Mouse (Mus musculus) adrenal gland, postnatal 36 days (tissue): Measurements from ENCODE around the gene Hnrnph1. TPM values are rescaled to one million over a fixed set of nuclear protein-coding genes. Genes with fewer than 3 reads are reported as not detected.
A peak's percentile ranks its signal among the peaks of the same experiment; 100 is the strongest.

ENCODE experiments used
- DNase-seq, 2 experiments: peaks; one replicate each; pipeline ENCODE4 v3.0.0; 2021; ENCODE audit warnings: mixed read lengths in 1 of 2
- total RNA-seq, 2 experiments: library from RNA; stranded (reverse); gene quantifications; 2 replicates each; pipeline ENCODE4 v1.2.3; 2021

The Hnrnph1 gene
- total RNA-seq, 2 experiments from 2014 or later, result 212 to 305 TPM

DNA sequence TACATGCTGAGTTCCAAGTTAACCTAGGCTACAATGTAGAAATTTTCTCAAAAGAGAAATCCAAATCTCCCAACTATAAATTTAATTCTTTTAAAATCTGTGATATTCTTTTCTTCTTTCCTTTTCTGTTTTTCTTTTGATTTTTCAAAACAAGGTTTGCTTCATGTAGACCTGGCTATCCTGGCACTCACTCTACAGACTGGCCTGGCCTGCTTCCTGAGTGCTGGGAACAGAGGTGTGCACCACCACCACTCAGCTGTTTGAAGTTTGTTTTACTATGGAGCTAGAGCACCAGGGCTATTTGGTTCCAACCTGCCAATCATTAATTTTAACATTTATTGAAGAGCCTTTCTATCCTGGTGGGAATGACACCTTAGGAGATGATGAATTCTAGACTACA is 3.7 kb upstream of the Hnrnph1 start:
- DNase-seq, result no peak

DNA sequence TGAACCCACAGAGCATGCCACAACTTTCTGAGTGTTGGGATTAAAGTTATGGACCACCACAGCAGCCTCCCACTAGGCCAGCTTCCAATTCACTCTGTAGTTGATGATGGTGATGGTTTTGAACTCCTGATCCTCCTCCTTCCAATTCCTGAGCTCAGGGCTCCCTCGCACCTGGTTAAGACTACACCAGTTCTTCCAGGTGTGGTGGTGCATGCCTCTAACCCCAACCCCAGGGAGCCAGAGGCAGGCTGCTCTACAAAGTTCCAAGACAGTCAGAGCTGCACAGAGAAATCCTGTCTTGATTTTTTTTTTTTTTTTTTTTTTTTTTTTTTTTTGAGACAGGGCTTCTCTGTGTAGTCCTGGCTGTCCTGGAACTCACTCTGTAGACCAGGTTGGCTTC is 3.2 kb upstream of the Hnrnph1 start:
- DNase-seq, result no peak

DNA sequence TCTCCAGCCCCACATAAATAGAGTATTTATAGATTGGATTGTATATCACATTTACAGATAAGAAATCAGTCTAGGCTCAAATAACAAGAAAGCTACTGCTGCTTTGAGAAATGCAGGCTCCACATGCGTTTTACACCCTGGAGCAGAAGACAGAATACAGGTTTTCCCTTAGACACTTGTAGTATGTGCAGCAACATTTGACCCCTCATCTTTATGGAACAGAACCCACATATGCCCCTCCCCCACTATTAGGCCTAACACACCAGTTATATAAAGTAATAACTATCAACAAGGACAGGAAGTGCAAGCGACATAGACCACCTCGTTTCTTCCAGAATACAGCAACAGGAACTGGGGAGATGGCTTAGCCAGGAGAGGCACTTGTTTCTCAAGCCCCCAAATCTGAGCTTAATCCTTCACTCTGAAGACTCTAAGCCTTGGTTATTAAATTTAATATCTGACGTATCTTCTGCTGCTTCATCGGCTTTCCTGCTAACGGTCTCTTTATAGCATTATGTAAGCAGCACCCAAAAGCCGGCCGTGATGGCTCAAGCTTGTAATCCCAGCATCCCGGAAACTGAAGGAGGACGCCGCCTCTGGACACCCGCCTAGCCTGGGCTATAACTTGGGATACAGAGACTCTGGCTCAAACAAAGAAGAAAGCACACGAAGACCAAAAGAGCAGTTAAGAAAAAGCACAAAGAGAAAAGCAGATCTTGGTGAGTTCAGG is 2.3 kb upstream of the Hnrnph1 start:
- no peak for DNase-seq

DNA sequence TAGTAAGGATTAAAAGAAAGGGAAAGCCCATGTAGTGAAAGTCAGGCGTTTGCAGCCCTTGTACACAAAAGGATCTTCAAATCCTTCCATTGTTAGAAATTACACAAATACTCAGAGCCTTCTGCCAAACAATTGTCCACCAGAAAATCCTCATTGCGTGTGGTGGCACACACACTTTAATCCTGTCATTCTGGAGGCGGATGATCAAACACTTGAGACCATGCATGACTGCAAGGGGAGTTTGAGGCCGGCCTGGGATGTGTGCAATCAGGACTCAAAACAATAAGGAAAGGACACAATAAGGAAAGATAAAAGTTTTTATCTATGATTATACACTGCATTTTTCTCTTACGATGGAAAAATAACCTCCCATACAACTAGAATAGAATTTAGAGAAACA is 1.4 kb upstream of the Hnrnph1 start:
- no peak for DNase-seq

DNA sequence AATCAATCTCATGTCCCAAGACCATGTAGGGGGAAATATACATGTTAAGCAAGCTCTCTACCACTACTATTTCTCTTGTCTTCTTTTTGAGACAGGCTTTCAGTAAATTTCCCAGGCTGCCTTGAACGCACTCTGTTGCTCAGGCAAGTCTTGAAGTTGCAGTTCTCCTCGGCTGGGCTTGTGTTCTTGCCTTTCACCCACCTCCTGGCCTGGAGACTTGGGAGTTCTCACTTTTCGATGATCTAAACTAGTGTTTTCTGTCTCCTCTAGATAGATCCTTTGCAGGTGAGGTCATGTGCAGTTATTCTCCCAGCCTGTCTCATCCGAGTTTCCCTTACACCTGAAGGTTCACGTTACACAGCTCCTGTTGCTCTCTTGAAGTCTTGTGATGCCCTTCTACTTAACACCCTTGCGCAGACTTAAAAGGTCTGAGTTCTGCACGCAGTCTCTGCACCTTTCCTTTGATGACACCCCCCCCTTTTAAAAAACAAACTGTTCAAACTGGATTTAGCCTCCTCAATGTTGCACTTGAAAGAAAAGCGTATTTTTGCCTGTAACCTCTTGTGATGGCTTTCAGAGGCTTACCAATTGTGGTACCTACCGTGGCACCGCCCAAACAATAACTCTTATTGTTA is 517 bp upstream of the Hnrnph1 start:
- DNase-seq, result no peak

DNA sequence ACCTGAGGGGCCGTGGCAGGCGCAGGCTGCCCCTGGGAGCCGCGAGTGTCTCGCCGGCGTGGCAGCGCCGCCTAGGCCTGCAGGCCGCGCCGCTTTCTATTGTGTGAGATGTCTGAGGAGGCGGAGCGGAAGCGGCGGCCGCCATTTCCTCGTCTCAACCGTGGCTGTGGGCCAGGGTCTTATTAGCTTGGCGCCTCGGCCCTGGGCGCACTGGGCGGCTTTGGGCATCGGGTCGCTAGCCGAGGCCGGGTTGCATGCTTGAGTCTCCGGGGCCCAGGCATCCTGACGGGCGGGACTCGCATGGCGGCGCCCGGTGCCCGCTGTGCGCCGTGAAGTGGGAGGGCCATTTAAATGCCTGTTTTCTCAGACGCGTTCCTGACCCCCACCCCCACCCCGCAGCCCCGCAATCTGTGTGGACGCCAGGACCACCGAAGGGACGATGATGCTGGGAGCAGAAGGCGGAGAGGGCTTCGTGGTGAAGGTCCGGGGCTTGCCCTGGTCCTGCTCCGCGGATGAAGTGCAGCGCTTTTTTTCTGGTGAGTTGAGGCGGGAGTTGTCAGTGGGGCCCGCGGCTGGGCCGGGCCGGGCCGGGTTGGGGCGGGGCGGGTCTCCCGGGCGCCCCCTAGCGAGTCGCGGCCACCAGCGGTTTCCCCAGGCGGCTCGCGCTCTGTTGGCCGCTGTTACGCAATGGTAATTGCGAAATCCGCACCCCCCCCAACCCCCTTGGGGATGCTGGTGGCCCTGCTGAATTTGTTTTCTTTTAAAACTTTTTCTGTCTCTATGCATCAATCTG is 1.3 kb downstream of the Hnrnph1 start:
- peak; percentile 90 to 95 for DNase-seq

DNA sequence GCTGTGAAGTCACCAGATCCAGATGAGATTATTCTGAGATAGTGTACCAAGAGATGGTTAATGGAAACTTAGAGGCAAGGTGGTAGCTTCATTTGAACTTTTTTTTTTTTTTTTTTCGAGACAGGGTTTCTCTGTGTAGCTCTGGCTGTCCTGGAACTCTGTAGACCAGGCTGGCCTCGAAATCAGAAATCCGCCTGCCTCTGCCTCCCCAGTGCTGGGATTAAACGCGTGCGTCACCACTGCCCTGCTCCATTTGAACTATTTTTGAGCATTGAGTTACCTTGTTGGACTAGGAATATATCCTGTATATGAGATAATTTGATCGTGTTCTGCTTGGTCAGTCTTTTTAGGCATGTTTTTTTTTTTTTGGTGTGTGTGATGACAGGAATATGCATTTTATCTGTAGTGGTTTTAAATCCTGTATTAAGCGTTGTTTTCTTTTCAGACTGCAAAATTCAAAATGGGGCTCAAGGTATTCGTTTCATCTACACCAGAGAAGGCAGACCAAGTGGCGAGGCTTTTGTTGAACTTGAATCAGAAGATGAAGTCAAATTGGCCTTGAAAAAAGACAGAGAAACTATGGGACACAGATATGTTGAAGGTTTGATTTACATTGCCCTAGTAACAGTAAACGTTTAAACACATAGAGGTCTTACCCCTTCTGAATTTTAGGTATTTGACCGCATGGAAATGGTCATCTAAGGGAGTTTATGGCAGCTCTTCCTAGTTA is 2.4 kb downstream of the Hnrnph1 start:
- DNase-seq, result no peak

DNA sequence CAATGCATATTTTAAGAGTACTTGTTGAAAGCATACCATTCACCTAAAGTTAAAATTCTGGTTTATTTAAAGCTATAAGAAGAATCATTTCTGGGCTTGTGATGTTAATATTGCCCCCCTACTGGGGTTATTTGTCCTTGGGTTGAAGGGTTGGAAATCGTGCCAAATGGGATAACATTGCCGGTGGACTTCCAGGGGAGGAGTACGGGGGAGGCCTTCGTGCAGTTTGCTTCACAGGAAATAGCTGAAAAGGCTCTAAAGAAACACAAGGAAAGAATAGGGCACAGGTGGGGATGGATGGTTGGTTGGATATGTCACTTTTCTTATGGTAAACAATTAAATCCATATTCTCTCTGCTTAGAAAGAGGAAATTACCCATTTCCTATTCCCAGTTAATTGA is 4.5 kb downstream of the Hnrnph1 start:
- no peak for DNase-seq

DNA sequence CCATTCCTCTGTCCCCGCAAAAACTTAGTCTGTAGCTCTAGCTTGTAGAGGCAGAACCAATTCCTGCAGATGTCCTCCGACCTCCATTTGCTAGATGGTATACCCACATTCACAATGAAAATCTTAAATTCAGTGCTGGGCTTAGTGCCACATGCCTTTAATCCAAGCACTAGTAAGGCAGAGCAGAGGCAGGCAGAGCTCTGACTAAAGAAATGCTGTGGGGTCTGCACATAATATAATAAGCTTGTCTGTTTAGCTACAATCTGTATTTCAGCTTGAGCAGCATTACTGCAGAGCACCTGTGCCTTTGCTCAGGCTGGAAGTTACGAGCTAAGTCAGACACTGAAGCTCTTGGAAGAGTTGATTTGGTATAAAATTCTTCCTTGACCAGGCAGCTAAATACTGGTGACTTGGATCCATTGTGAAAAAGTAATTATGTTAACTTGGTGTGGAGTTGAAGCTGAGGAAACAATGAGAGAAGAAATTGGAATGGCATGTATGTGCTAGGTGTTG is 10.4 kb downstream of the Hnrnph1 start:
- no peak for DNase-seq

DNA sequence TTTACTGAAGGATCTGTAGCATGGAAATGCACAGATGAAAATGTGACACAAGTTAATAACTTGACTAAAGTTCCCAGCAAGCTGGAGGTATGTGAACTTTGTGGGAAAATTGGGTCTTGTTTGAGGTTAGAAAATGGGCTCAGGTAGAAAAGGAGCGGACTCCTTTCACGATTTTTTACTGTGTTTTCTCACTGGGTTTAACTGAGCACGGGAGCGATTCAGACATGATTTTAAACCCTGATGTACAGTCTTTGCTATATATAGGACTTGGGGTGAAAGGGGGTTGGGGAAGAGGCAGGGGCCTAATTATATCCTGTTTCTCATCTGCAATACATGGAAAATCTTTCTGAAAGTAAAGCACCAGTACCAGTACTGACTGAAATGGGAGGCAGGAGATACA is 10.9 kb downstream of the Hnrnph1 start:
- no peak for DNase-seq

DNA sequence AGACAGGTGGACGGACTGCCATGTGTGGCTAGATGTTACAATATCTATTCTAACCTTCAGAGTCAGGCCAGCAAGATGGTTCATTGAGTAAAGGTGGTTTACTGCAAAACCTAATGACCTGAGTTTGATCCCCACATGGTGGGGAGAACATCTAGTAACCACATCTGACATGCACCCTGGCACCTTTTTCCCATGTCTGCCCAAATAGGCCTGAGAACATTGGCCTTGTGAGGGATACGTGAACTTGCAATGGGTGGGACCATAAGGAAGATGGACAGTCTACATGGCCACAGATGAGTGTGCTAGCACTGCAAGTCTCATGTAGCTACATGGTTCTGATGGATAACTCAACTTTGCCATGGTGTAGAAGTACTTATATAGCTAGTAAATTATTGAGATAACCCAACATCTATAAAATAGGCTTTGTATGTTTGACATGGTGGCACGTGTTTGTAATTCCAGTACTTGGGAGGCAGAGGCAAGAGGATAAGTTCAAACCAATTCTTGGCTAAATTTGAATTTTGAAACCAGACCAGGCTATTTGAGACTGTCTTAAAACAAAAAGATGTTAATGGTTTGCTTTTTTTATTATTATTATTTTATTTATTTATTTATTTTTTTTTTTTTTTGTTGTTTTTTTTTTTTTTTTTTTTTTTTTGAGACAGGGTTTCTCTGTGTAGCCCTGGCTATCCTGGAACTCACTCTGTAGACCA is 11.6 kb downstream of the Hnrnph1 start:
- no peak for DNase-seq

DNA sequence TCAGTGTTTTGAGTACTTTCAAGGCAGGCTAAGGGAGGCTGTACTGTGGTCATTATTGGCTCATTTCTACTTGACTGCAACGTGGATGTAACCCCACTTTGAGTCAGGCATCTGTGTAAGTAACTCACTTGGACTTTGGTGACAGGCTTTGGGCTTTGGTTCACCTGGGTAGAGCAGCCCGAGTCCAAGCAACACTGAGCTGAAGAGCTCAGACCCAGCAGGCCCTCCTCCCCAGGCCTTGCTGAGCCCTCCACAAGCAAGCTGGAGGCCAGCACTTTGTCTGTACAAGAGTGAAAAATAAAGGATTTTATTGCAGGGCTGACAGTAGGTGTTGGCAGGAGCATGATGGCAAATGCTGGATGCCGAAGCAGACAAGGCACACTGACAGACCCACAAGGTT is 12.2 kb downstream of the Hnrnph1 start:
- DNase-seq, result no peak

DNA sequence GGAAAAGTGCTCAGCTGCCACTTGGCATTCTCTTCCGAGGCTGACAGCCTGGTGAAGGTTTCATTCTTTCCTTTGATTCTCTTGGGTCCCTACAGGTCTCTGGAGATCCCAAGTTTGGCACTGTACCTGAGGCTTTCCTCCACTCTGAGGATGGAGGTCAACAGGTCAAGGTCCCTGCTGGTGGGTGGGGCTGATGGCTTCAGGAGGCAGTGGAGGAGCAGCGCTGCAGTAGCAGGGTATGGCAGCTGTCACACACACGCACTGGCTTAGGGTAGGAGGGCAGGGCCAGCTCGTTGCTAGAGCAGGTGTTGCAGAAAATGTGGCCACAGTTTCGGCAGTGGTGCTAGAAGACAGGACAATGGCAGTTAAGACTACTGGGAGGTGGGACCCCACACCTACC is 12.8 kb downstream of the Hnrnph1 start:
- no peak for DNase-seq

DNA sequence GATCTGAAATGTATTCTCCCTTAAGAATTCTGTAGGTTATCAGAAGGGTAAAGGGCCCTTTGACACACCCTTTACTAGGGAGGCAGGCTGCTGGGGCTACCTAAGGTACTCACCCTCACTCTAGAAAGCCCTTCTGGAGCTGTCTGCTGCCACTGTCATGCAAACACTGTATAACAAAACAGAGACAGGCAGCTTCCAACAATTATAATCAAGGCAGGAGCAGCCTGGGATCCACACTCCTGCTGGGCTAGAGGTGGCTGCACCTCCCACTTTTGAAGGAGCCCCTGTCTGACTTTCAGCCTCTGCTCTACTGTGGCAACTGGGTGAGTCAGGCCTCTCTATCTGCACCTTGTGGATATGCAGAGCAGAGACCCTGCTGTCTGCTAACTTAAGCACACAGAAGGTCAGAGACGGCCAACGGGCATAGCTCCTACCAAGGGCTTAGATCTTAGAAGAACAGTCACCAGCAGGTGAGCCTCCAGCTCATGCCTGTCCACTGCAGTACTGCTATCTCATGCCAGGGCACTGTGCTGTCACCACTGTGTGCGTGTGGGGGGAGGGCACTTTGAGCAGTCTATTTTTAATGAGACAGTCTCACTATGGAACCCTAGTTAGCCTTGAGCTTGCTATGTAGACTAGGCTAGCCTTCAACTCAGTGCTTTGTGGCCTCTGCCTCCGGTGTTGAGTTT is 14.6 kb downstream of the Hnrnph1 start:
- DNase-seq, result no peak

DNA sequence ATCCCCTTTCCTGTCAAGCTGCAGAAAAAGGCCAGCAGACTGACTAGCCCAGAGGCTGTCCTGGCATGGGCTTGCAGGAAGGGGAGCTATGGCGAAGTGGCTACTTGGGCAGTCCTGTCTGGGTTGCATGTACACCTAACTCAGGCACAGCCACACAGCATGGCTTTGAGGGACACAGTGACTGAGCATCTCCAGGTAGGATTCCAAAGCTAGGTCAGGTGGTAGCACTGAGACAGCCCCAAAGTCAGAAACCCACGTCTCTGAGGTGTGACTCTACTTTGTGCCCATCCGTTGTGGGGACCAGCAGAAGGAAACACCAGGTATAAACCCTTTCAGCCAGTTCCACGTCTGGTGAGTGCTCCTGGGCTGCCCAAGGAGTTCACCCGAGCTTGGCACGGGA is 16.5 kb downstream of the Hnrnph1 start:
- DNase-seq, result no peak

DNA sequence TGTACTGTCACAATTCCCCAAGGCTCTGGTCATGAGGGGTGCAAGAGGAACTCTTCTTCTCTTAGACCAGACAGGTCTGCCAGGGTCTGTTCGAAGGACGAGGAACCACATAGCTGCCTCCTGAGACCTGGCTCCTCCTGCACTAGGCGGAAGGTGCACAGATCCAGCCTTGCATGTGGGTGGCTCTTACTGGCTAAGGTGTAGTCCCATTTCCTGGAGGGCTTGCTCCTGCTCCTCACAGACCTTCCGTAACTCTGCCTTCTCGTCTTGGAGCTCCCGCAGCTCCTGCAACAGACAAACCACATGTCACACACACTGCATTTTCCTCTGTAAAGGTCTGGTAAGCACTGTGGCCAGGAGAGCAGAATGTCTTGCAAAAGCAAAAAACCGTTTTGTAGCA is 17.9 kb downstream of the Hnrnph1 start:
- no peak for DNase-seq

DNA sequence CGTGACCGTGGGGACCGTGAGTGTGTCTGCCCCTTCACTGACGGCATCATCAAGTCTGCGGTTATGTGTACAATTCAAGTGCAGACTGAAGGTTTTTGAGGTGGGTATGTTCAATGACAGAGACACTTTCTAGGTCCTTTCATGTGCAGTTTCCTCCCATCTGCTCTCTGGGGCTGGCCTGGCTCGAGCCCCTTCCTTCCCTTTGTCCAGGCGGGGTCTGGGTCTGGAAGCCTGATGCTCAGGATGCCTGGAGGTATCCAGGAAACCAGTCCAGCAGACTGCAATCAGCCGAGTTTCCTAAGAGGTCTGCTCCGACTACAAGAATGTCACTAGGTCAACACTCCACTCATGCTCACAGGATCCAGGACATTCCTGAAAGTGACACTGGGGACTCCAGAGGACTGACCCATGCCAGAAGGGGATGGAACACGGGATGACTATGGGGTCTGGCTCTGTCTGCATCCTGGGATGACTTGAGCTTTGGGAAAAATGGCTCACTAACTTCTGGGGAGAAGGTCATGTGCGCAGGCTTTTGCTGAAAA is 20.0 kb downstream of the Hnrnph1 start:
- DNase-seq, result no peak

DNA sequence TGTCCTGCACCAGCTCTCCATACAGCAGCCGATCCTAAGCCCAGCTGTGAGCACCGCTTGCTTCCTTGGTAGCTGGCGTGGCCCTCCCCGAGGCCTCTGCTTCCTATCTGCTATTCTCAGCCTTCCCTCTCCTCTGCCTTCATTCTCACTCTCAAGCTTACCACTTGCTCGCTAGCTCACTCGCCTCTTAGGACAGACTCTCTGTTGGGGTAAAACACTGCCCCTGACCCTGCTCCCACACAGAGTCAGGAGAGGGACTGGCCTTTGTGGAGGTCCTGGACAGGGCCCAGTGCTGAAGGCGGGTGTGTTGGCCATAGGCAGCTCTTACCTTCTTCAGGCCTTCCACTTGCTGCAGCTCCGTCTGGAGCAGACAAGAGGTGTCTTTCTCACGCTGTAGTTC is 20.5 kb downstream of the Hnrnph1 start:
- DNase-seq, result no peak

DNA sequence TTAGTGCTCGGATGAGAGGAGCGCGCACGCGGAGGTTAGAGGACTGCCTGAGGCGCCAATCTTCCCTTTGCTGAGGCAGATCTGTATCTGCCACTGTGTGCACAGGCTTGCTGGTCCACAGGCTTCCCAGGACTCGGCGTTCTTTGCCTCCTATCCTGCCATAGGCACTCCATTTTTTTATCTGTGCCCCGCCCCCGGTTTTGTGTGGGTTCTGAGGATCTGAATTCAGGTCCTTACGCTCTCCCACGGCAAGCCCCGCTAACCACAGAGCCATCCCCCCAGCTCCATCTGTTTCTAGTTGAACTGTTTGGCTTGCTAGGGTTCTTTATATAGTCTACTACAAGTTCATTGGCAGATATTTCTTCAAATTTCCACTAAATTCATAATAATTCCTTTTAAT is 22.0 kb downstream of the Hnrnph1 start:
- DNase-seq, result no peak

DNA sequence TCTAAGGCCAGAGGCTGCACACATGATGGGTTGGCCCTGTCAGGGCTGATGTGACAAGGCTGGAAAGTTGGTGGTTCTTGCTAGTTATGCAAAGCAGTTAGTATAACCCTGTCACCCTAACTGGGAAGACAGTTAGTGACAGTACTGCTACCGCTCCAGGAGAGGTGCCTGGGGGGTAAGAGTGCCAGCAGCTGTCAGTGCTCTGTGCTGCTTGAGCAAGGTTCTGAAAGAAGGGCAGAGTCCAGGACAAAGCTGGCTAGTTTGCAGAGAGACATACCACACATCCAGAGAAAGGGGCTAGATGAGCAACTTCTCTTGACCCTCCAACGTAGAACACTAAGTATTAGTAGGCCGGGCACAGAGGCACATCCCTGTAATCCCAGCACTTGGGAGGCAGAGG is 25.7 kb downstream of the Hnrnph1 start:
- no peak for DNase-seq
